Mouse (Mus musculus) monocyte, adult 5-6 weeks (primary cell): Measurements from ENCODE around the gene Plcb1. TPM values are rescaled to one million over a fixed set of nuclear protein-coding genes. Genes with fewer than 3 reads are reported as not detected.

Experiments used
- ATAC-seq: fragments of 153-309, 156-312 bp; replicated peaks from 2 replicates; pipeline ENCODE4 v1.8.0; 2017; ENCODE audit warnings: mild to moderate bottlenecking; ENCODE audit not compliant: low TSS enrichment, insufficient number of reproducible peaks, severe bottlenecking, poor library complexity, low FRiP score
- total RNA-seq: library from RNA; stranded (forward); fragments of 200-1000, 200-491, 200-594 nt; gene quantifications from 3 replicates; pipeline ENCODE4 v1.2.3, GENCODE M21; 2017

The Plcb1 gene
- total RNA-seq, 1 experiment from 2014 or later, result 5.5 TPM

GRCm38 (mm10) chr2:135010371-135010770 is 224.5 kb downstream of the Plcb1 start:
- no peak for ATAC-seq

- ATAC-seq, result no peak
Observed at GRCm38 (mm10) chr2:135015501-135015900, 229.6 kb downstream of the Plcb1 start.

GRCm38 (mm10) chr2:135018275-135018674 is 232.4 kb downstream of the Plcb1 start:
- no peak for ATAC-seq

DNA sequence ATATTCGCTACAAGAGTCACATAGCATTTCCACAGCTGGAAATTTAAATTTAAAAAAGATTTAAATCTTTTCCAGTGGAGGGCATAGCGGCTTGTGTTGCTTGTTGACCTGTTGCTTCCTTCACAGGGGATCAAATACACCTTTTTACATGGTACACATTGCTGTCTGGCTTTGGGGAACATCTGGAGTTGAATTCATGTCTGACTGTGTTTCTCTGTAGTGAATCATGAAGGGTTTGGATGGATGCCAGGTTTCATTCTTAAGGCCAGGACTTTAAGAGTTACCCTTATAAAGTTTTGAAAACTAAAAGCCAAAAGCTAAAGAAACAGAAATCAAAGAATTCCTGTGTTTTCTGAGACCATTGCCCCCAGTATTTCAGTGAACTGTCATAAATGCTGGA is 232.8 kb downstream of the Plcb1 start:
- ATAC-seq, result no peak

DNA sequence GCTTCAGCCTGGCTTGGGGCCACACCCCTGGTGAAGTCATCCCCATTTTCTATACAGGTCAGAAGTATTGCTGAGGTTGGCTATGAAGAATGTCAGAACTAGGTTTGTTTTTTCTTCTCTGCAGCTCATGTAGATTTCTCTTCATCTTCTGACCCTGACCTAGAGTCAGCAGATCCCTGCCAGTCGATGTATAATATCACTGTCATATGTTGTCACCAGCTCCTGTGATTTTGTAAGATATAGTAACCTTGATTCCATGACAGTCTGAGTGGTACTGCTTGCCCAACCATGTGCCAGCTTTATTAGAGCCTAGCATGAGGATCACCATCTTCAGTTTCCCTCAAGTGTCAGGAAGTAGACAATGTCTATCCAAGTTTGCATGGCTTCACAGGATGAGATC is 233.7 kb downstream of the Plcb1 start:
- no peak for ATAC-seq

DNA sequence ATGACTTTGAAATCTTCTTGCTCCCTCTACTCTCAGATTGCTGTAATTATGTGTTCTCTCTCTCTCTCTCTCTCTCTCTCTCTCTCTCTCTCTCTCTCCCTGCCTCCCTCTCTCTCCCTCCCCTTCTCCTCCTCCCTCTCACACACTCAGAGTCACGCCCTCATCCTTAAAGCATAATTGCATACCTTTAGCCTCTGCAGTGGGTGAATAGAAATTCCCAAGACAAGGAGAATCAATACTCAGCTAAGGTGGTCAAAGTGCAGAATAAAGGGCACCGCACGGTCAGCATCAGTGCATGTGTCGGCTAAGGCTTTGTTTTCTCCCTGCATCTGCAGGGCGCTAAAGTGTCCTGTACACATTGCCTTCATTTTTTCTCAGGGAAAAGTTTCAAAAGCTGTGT is 243.4 kb downstream of the Plcb1 start:
- no peak for ATAC-seq

- no peak for ATAC-seq
Observed at GRCm38 (mm10) chr2:135029700-135030099, 243.8 kb downstream of the Plcb1 start.

DNA sequence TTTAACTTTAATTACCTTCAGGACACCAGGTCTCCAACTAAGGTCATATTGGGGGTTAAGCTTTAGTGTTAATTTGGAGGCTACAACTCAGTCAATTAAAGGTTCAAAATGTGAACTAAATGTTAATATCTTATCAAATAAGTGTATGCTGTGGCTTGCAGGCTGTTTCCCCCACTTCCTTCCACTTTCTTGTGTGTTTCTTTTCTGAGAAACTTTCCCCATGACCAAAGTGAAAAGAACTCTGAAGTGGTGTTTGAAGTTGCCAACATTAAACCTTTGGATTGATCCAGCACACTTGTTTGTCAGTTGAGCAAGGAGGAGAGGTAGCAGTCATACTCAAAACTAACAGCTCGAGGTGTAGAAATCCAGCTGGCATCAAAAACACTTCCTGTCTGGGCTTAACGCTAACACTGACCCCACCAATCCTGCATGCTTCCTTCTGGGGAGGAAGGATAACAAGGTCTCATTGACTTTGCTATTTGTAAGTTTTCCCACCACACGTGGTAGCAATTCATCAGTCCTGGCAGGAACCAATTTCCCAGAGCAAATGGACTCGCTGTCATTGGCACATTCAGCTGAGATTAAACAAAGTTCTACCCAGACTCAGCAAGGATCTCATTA is 249.9 kb downstream of the Plcb1 start:
- ATAC-seq, result no peak

GRCm38 (mm10) chr2:135048791-135049190 is 262.9 kb downstream of the Plcb1 start:
- no peak for ATAC-seq

GRCm38 (mm10) chr2:135049283-135049682 is 263.4 kb downstream of the Plcb1 start:
- no peak for ATAC-seq

GRCm38 (mm10) chr2:135051540-135052288 is 265.8 kb downstream of the Plcb1 start:
- ATAC-seq, result no peak

DNA sequence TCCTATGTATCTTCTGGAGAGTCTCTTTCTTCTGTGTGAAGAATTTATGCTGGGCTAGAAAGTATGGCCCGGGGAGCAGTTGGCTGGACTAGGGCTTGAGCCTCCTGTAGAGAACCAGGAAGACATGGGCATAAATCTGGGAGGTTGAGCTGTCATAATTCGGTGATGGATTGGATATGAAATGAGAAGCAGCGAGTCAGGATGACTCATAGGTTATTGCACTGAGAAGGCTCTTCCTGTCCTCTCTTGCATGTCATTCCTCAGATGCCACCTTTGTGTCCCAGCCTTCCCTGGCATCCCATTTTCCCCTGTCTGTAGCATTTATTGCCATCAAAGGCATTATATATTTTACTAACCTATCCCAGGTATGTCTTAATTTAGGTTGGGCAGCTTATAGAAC is 267.5 kb downstream of the Plcb1 start:
- ATAC-seq, result no peak

GRCm38 (mm10) chr2:135067419-135067818 is 281.6 kb downstream of the Plcb1 start:
- ATAC-seq, result no peak

- ATAC-seq, result no peak
Observed at GRCm38 (mm10) chr2:135071349-135071748, 285.5 kb downstream of the Plcb1 start.

DNA sequence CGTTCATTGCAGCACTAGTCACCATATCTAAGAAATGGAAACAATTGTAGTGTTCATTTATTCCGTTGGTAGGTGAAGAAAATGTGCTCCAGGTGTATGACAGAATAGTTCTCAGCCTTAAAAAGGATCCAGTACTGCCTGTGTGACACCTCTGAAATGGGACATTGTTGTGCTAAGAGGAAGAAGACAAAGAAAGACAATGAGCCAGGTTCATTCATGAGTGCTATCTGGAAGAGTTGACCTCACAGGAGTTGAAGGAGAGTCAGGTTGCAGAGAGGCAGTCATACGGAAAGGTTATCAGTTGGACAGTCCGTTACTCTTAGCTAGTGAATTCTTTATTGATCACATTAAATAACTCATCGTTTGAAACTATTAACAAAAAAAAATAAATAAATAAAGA is 286.6 kb downstream of the Plcb1 start:
- no peak for ATAC-seq

DNA sequence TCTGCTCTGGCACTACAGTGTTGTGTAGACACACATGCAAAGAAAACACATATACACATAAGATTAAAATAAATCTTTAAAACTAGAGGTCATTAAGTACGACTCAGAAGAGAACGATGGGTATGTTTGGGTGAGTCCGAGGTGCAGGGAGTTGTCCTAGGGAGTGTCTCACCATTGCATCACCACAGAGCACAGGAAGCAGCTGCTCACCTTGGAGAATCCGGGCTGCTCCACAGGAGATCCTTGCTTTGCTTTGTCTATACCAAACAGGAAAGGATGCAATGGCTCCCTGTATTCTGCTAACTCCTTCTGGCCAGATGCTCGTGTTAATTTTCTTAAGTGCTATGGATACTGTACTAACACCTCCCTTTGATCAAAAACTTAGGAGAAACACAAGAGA is 287.1 kb downstream of the Plcb1 start:
- no peak for ATAC-seq

- ATAC-seq, result no peak
Observed at GRCm38 (mm10) chr2:135075375-135075774, 289.5 kb downstream of the Plcb1 start.

- no peak for ATAC-seq
Observed at GRCm38 (mm10) chr2:135092588-135093162, 306.8 kb downstream of the Plcb1 start.

- no peak for ATAC-seq
Observed at GRCm38 (mm10) chr2:135101292-135101691, 315.4 kb downstream of the Plcb1 start.

DNA sequence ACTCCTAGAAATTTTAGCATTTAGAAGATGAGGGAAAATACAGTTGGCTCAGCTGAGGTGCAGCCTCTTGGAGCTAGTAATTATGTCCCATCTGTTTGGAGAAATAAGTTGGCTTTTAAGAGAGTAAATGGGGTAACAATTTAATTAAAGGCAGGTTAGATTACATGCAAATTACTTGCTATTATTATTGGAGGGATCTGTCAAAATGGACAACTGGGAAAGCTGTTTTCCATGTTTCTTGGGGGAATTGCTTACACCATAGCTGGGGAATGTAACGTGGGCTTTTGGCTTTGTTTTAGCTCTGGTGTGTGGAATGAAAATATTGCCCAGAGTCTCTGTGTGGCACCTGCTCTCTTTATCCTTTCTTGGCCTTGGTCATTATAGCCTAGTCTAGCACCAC is 316.1 kb downstream of the Plcb1 start:
- ATAC-seq, result no peak
